Mouse (Mus musculus): ENCODE measurements at regions not wholly inside any gene's neighbourhood (a gene's known extent, or its start where the extent isn't known, plus 50 kb on each side); places are given as distances from the start of the nearest gene placed in this dataset.
"Not testable (repeated sequence)": the region's sequence is repeated elsewhere in the genome, so short reads cannot be mapped to it uniquely, and the experiment has no call there.

DNA sequence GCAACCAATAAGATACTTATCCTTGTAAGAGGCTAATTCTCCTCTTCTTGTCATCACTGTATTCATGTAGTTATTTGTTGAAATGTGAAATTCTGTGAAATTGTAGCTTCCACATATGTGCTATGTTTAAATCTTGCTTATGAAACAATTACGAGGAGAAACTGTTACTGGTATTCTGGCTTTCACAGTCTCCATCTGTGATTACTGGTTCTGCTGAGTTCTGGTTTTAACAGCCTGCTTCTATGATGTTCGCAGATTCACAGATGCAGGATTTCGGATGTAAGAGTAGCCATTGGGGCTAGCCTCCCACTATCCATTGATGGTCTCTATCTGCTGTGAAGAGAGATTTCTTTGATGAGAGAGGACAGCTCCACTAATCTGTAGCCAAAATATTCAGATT lies 1067.2 kb upstream of the Aga start:
- no peak for DNase-seq (ENCODE audit: low spot score in 2 of 2)

DNA sequence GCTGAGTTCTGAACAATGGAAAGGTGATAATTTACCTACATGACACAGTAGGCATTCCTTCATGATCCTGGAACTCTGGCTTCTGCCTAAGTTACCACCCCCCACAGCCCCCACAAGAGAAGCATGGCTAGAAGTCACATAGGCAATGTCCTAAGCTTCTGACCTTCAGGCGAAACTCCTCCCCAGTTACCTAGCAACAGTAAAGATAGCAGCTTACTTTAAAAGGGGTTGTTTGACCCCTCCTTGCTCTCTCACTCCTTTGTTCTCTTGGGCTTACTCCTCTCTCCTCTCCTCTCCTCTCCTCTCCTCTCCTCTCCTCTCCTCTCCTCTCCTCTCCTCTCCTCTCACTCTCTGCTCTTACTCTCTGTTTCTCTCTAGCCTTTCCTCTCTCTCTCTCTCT lies 1059.8 kb upstream of the Aga start:
- DNase-seq (ENCODE audit: low spot score in 2 of 2), result not testable (repeated sequence)

DNA sequence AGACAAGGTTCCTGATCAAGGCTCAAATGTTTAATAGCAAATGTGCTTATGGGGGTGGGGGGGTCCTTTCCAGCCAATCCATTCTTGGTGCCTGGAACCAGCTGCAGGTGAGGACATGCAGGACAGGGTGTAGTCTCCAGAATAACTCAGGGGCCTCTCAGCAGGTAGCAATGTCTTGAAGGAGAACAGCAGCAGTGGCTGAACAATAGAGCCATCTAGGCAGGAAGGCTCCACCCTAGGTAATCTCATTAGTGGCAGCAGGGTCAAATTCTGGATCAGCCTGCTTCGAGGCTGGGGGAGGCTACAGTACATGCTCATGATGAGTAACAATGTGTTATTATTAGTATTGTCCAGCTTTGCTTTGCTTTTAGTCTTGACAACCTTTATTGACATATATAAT lies 1055.9 kb upstream of the Aga start:
- peak in 1 of 2 experiments; percentile 5 for DNase-seq (ENCODE audit: low spot score in 2 of 2)

DNA sequence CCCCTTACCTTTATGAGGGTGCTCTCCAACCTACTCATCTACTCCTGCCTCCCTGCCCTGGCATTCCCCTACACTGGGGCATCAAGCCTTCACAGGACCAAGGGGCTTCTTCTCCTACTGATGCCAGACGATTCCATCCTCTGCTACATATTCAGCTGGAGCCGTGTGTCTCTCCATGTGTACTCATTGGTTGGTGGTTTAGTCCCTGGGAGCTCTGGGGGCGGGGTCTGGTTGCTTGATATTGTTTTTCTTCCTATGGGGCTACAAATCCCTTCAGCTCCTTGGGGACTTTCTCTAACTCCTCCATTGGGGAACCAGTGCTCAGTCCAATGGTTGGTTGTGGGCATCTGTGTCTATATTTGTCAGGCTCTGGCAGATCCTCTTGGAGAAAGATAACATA lies 1055.3 kb upstream of the Aga start:
- DNase-seq (ENCODE audit: low spot score in 2 of 2), result no peak

DNA sequence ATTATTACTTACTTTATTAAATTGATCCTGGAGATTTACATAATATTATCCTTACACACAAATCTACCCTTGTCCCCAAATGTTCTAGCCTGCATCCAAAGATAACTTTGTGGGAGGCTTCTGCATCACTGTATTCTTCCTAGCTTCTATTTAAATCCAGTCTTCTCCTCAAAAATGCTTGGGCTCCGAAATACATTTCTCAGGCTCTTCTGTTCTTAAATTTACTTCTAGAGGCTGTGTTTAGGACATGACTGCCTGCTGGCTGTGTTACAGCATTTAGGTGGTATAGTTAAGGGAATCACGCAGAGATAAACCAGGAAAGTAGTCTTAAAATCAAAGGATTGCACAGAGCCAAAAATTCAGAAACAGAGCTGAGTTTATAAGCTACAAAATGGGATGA lies 1009.1 kb upstream of the Aga start:
- no peak for DNase-seq (ENCODE audit: low spot score in 2 of 2)

DNA sequence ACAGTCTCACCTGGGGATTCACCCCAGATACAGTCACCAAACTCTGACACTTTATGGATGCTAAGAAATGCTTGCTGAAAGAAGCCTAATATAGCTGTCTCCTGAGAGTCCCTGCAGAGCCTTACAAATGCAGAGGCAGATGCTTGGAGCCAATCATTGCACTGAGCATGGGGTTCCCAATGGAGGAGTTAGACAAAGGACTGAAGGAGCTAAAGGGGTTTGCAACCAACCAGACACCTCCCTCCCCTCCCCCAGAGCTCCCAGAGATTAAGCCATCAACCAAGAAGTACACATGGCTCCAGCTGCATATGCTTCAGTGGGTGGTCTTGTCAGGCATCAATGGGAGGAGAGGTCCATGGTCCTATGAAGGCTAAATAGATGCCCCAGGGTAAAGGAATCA lies 999.7 kb upstream of the Aga start:
- no peak for DNase-seq (ENCODE audit: low spot score in 2 of 2)

DNA sequence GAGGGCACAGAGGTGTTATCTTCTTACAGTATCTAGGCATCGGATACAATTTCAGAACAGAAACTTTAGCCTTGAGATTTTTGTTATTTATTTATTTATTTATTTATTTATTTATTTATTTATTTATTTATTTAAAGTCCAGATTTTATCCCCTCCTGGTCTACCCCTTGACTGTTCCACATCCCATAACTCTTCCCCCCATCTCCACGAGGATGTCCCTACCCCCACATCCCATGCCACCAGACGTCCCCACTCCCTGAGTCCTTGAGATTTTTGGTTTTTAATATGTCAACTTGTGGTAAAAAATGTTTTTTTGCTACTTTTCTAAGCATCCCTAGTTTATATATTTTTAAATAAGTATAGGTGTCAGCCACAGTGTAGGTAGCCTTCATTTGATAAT lies 968.2 kb upstream of the Aga start:
- no peak for DNase-seq (ENCODE audit: low spot score in 2 of 2)

DNA sequence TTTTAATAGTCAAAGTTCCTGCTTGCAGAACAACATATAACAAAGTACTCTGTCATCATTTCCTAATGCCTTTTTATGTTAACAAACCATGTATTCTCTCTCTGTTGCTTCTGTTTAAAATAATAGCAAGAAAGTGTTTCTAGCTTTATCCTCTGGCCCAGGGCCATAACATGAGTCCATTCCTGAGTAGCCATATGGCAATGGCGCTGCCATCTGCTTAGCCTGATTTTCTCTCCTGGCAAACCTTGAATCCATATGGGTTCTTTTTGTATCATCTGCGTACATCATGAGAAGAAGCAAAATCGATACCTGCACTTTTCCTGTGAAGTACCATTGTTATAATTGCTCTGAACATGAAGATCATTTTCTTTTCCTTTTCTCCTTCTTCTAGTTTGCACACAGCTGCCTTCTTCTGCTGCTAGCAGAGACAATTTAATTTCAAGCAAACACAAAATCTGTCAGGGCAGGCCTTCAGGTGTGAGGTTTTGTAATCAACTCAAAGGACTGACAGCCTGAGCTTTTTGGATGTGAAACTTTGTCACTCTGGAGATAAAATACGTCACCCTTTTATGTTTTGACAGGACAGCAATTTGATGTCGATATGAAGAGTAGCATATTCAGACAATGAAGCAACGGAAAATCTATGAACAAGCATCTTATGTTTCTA lies 940.2 kb upstream of the Aga start:
- no peak for DNase-seq (ENCODE audit: low spot score in 2 of 2)

All from heart, adult 9 months (tissue).